Mouse (Mus musculus): Measurements from ENCODE around the gene Abcc4. TPM values are rescaled to one million over a fixed set of nuclear protein-coding genes. Genes with fewer than 3 reads are reported as not detected.

The Abcc4 gene
- total and polyA plus RNA-seq, 3 experiments = 10.4 to 28.7 (median 26.5) TPM

- Histone ChIP-seq H3K9ac (ENCODE audit: insufficient read depth, low read depth) (no peak overlapping the region), H3K79me2 (replicated peaks; ENCODE audit: control insufficient read depth, extremely low read depth, insufficient read depth, poor library complexity, severe bottlenecking) (no peaks in the 10 kb centered on the region), H3K4me3 (replicated peaks in 1 of 3; ENCODE audit: low read depth in 2 of 3, low read length in 2 of 3, poor library complexity in 1 of 3) (no peak overlapping the region), H3K27ac (ENCODE audit: insufficient read depth, low read depth) (no peak overlapping the region), H3K4me1 (ENCODE audit: control insufficient read depth in 1 of 2, insufficient read depth in 2 of 2) (peaks cover 14 to 43% of the 10 kb centered on the region in 2 experiments), H3K4me2 (ENCODE audit: insufficient read depth, low read depth, poor library complexity, severe bottlenecking) (no peak overlapping the region), H3K27me3 (replicated peaks) (no peaks in the 10 kb centered on the region), H3K9me3 (replicated peaks; ENCODE audit: low read length) (no peaks in the 10 kb centered on the region), H3K36me3 (replicated peaks in 1 of 2; ENCODE audit: control insufficient read depth in 1 of 2, insufficient read depth in 1 of 2, low read length in 1 of 2) (peaks cover 48 to 78% of the 10 kb centered on the region in 2 experiments)
- dilution Hi-C loops (cut with MboI; ENCODE audit: extremely low pct_ligation_motif_present, extremely low pct_unique_long_range_greater_than_20kb, low sequenced_read_pairs) = no loop called here
- TF ChIP-seq TBP (conservative IDR thresholded peaks at IDR 0.05; ENCODE audit: low read depth, low read length) = no peak
- no peak for TF ChIP-seq ZKSCAN1 (IDR thresholded peaks at IDR 0.05; ENCODE audit: borderline replicate concordance, low read depth, low read length)
- TF ChIP-seq RCOR1 (conservative IDR thresholded peaks at IDR 0.05; ENCODE audit: low read depth, low read length) = no peak
- no peak for TF ChIP-seq NRF1 (IDR thresholded peaks at IDR 0.05; ENCODE audit: low read depth, low read length)
- no peak for TF ChIP-seq ETS1 (conservative IDR thresholded peaks at IDR 0.05; ENCODE audit: low read depth, low read length)
- TF ChIP-seq CHD2 (IDR thresholded peaks at IDR 0.05; ENCODE audit: low read length) = no peak
- TF ChIP-seq SMC3 (IDR thresholded peaks at IDR 0.05; ENCODE audit: low read depth, low read length) = no peak
- no peak for TF ChIP-seq BHLHE40 (IDR thresholded peaks at IDR 0.05; ENCODE audit: low read depth, low read length)
- TF ChIP-seq HCFC1 (IDR thresholded peaks at IDR 0.05; ENCODE audit: low read depth, low read length) = no peak
- TF ChIP-seq ELF1 (IDR thresholded peaks at IDR 0.05; ENCODE audit: low read depth, low read length) = no peak
- no peak for TF ChIP-seq USF2 (conservative IDR thresholded peaks at IDR 0.05; ENCODE audit: low read depth, low read length)
- TF ChIP-seq SIN3A (IDR thresholded peaks at IDR 0.05; ENCODE audit: low read length) = no peak
- TF ChIP-seq MAFK (IDR thresholded peaks at IDR 0.05; ENCODE audit: insufficient replicate concordance, low read length) = no peak
- DNase-seq (ENCODE audit: extremely low read depth) = no peak
- in situ Hi-C loops (cut with MboI; ENCODE audit: low pct_ligation_motif_present, low pct_unique_long_range_greater_than_20kb, low sequenced_read_pairs) = no loop called here
Observed at GRCm38 (mm10) chr14:118662625-118663276, 43.3 kb downstream of the Abcc4 start.

GRCm38 (mm10) chr14:118662124-118662523, 43.9 kb downstream of the Abcc4 start:
- dilution Hi-C loops (cut with MboI; ENCODE audit: extremely low pct_ligation_motif_present, extremely low pct_unique_long_range_greater_than_20kb, low sequenced_read_pairs) = no loop called here

More at GRCm38 (mm10) chr14:118662124-118662523, 43.9 kb downstream of the Abcc4 start:
- no peak for TF ChIP-seq JUN (IDR thresholded peaks at IDR 0.05; ENCODE audit: insufficient read depth, low read depth, low read length)
- TF ChIP-seq RCOR1 (conservative IDR thresholded peaks at IDR 0.05; ENCODE audit: low read depth, low read length) = no peak
- no peak for TF ChIP-seq PAX5 (IDR thresholded peaks at IDR 0.05; ENCODE audit: low read length)
- TF ChIP-seq EP300 (IDR thresholded peaks at IDR 0.05; ENCODE audit: low read length) = no peak
- no peak for TF ChIP-seq ZKSCAN1 (IDR thresholded peaks at IDR 0.05; ENCODE audit: borderline replicate concordance, low read depth, low read length)
- TF ChIP-seq CHD2 (IDR thresholded peaks at IDR 0.05; ENCODE audit: low read length) = no peak
- Histone ChIP-seq H3K9me3 (replicated peaks; ENCODE audit: low read length) (no peaks in the 10 kb centered on the region), H3K27me3 (replicated peaks) (no peaks in the 10 kb centered on the region), H3K9ac (ENCODE audit: insufficient read depth, low read depth) (no peak overlapping the region), H3K79me2 (replicated peaks; ENCODE audit: control insufficient read depth, extremely low read depth, insufficient read depth, poor library complexity, severe bottlenecking) (no peaks in the 10 kb centered on the region), H3K4me2 (ENCODE audit: insufficient read depth, low read depth, poor library complexity, severe bottlenecking) (no peak overlapping the region), H3K27ac (ENCODE audit: insufficient read depth, low read depth) (no peak overlapping the region), H3K4me1 (ENCODE audit: control insufficient read depth in 1 of 2, insufficient read depth in 2 of 2) (peaks cover 16 to 50% of the 10 kb centered on the region in 2 experiments), H3K4me3 (replicated peaks in 1 of 3; ENCODE audit: low read depth in 2 of 3, low read length in 2 of 3, poor library complexity in 1 of 3) (no peak overlapping the region), H3K36me3 (replicated peaks in 1 of 2; ENCODE audit: control insufficient read depth in 1 of 2, insufficient read depth in 1 of 2, low read length in 1 of 2) (peaks cover 42 to 73% of the 10 kb centered on the region in 2 experiments)
- in situ Hi-C loops (cut with MboI; ENCODE audit: low pct_ligation_motif_present, low pct_unique_long_range_greater_than_20kb, low sequenced_read_pairs) = no loop called here
- DNase-seq (ENCODE audit: extremely low read depth) = no peak
